Mouse (Mus musculus): Measurements from ENCODE around the gene Cxcl2.

Gene Cxcl2

GRCm38 (mm10) chr5:90903339-90904020 is at the start of gene Cxcl2:
Gene Cxcl2 (plus strand): TSS chr5:90903871.
- DNase-seq (ENCODE audit: low spot score): no peak

- DNase-seq (ENCODE audit: low spot score): no peak
Observed at GRCm38 (mm10) chr5:90855308-90856230, 48.1 kb upstream of the Cxcl2 start.

GRCm38 (mm10) chr5:90857463-90857862 is 46.2 kb upstream of the Cxcl2 start:
- DNase-seq (ENCODE audit: low spot score): no peak

- no peak for DNase-seq (ENCODE audit: low spot score)
Observed at GRCm38 (mm10) chr5:90858429-90858828, 45.2 kb upstream of the Cxcl2 start.

GRCm38 (mm10) chr5:90859031-90859430 is 44.6 kb upstream of the Cxcl2 start:
- DNase-seq (ENCODE audit: low spot score): no peak

- DNase-seq (ENCODE audit: low spot score): no peak
Observed at GRCm38 (mm10) chr5:90861876-90862375, 41.7 kb upstream of the Cxcl2 start.

- DNase-seq (ENCODE audit: low spot score): no peak
Observed at GRCm38 (mm10) chr5:90866770-90867169, 36.9 kb upstream of the Cxcl2 start.

- no peak for DNase-seq (ENCODE audit: low spot score)
Observed at GRCm38 (mm10) chr5:90872377-90872776, 31.3 kb upstream of the Cxcl2 start.

- DNase-seq (ENCODE audit: low spot score): peak; percentile 50
Observed at GRCm38 (mm10) chr5:90876045-90876444, 27.6 kb upstream of the Cxcl2 start.

- DNase-seq (ENCODE audit: low spot score): no peak
Observed at GRCm38 (mm10) chr5:90876471-90877172, 27.0 kb upstream of the Cxcl2 start.

- DNase-seq (ENCODE audit: low spot score): no peak
Observed at GRCm38 (mm10) chr5:90877173-90877512, 26.5 kb upstream of the Cxcl2 start.

- no peak for DNase-seq (ENCODE audit: low spot score)
Observed at GRCm38 (mm10) chr5:90879307-90880014, 24.2 kb upstream of the Cxcl2 start.

- DNase-seq (ENCODE audit: low spot score): no peak
Observed at GRCm38 (mm10) chr5:90880335-90880850, 23.3 kb upstream of the Cxcl2 start.

GRCm38 (mm10) chr5:90881021-90881420 is 22.6 kb upstream of the Cxcl2 start:
- DNase-seq (ENCODE audit: low spot score): no peak

GRCm38 (mm10) chr5:90881682-90882081 is 22.0 kb upstream of the Cxcl2 start:
- DNase-seq (ENCODE audit: low spot score): no peak

GRCm38 (mm10) chr5:90882146-90882545 is 21.5 kb upstream of the Cxcl2 start:
- DNase-seq (ENCODE audit: low spot score): peak; percentile 6

- DNase-seq (ENCODE audit: low spot score): no peak
Observed at GRCm38 (mm10) chr5:90884628-90885242, 18.9 kb upstream of the Cxcl2 start.

- DNase-seq (ENCODE audit: low spot score): no peak
Observed at GRCm38 (mm10) chr5:90888661-90889060, 15.0 kb upstream of the Cxcl2 start.

- DNase-seq (ENCODE audit: low spot score): peak; percentile 32
Observed at GRCm38 (mm10) chr5:90890519-90891463, 12.9 kb upstream of the Cxcl2 start, which contains the start of gene Cxcl1. Gene Cxcl1 (plus strand): TSS chr5:90891241.

- DNase-seq (ENCODE audit: low spot score): no peak
Observed at GRCm38 (mm10) chr5:90891464-90891813, 12.2 kb upstream of the Cxcl2 start.
